Mouse (Mus musculus) natural killer cell, adult 2 months (primary cell): ENCODE measurements at regions not wholly inside any gene's neighbourhood (a gene's known extent, or its start where the extent isn't known, plus 50 kb on each side); places are given as distances from the start of the nearest gene placed in this dataset.

ENCODE experiments used
- DNase-seq, 2 experiments: peaks; one replicate each; pipeline ENCODE4 v3.0.0; 2022; ENCODE audit warnings: low spot score in 2 of 2

GRCm38 (mm10) chr13:101305063-101305462 is 463.0 kb downstream of the Pik3r1 start:
- no peak for DNase-seq

- no peak for DNase-seq
These were observed 466.7 kb downstream of the Pik3r1 start for GRCm38 (mm10) chr13:101301361-101301760.

GRCm38 (mm10) chr13:101289407-101289806 is 456.2 kb upstream of the Slc30a5 start:
- no peak for DNase-seq

- DNase-seq: no peak
These were observed 453.9 kb upstream of the Slc30a5 start for GRCm38 (mm10) chr13:101287131-101287530.

- no peak for DNase-seq
These were observed 453.0 kb upstream of the Slc30a5 start for GRCm38 (mm10) chr13:101286029-101286917.

- DNase-seq: no peak
These were observed 444.9 kb upstream of the Slc30a5 start for GRCm38 (mm10) chr13:101278127-101278526.

- no peak for DNase-seq
These were observed 443.5 kb upstream of the Slc30a5 start for GRCm38 (mm10) chr13:101276766-101277165.

GRCm38 (mm10) chr13:101274470-101275141 is 441.4 kb upstream of the Slc30a5 start:
- DNase-seq: no peak

- DNase-seq: no peak
These were observed 440.1 kb upstream of the Slc30a5 start for GRCm38 (mm10) chr13:101273321-101273720.

GRCm38 (mm10) chr13:101253698-101254468 is 420.7 kb upstream of the Slc30a5 start:
- DNase-seq: no peak

- DNase-seq: no peak
These were observed 416.1 kb upstream of the Slc30a5 start for GRCm38 (mm10) chr13:101249369-101249768.

GRCm38 (mm10) chr13:101244326-101244725 is 411.1 kb upstream of the Slc30a5 start:
- DNase-seq: no peak

GRCm38 (mm10) chr13:101238860-101239259 is 405.6 kb upstream of the Slc30a5 start:
- no peak for DNase-seq

GRCm38 (mm10) chr13:101237035-101237434 is 403.8 kb upstream of the Slc30a5 start:
- DNase-seq: no peak

GRCm38 (mm10) chr13:101235846-101236245 is 402.6 kb upstream of the Slc30a5 start:
- no peak for DNase-seq

- DNase-seq: no peak
These were observed 401.9 kb upstream of the Slc30a5 start for GRCm38 (mm10) chr13:101235110-101235509.

- no peak for DNase-seq
These were observed 401.3 kb upstream of the Slc30a5 start for GRCm38 (mm10) chr13:101234550-101234949.

GRCm38 (mm10) chr13:101233843-101234281 is 400.6 kb upstream of the Slc30a5 start:
- no peak for DNase-seq

GRCm38 (mm10) chr13:101233181-101233842 is 400.1 kb upstream of the Slc30a5 start:
- no peak for DNase-seq

GRCm38 (mm10) chr13:101229861-101230260 is 396.6 kb upstream of the Slc30a5 start:
- no peak for DNase-seq

- DNase-seq: no peak
These were observed 392.1 kb upstream of the Slc30a5 start for GRCm38 (mm10) chr13:101225366-101225765.
